Mouse (Mus musculus) embryonic facial prominence, embryonic 14.5 days (tissue): ENCODE measurements around the gene Lrrc29. TPM values are rescaled to one million over a fixed set of nuclear protein-coding genes. Genes with fewer than 3 reads are reported as not detected.

Source experiments
- ATAC-seq: fragments of 200-750 bp; cut with Nextera tagmentation; 2 replicates; pipeline ENCODE4 v1.8.0; 2017; ENCODE audit warnings: low read depth, moderate number of reproducible peaks, moderate TSS enrichment
- DNase-seq: peaks from one replicate; pipeline ENCODE4 v3.0.0-alpha.2; 2015; ENCODE audit warnings: low spot score
- H3K27ac ChIP-seq: fragments of 300-500 bp; sonication (generic); replicated peaks from 2 replicates; pipeline ENCODE4 v1.5.1; 2014; ENCODE audit warnings: low read depth, mild to moderate bottlenecking, low read length, moderate library complexity
- H3K27me3 ChIP-seq: fragments of 300-500 bp; sonication (generic); replicated peaks from 2 replicates; pipeline ENCODE4 v1.6.1; 2014; ENCODE audit warnings: low read length; ENCODE audit not compliant: control insufficient read depth, insufficient read depth
- H3K36me3 ChIP-seq: fragments of 300-500 bp; sonication (generic); 2 replicates; pipeline ENCODE4 v1.6.1; 2014; ENCODE audit warnings: low read length, mixed read lengths; ENCODE audit not compliant: control insufficient read depth, insufficient read depth
- H3K4me1 ChIP-seq: fragments of 300-500 bp; sonication (generic); 2 replicates; pipeline ENCODE4 v1.6.1; 2014; ENCODE audit warnings: antibody characterized with exemption, low read length; ENCODE audit not compliant: control insufficient read depth, insufficient read depth
- H3K4me2 ChIP-seq: fragments of 300-500 bp; sonication (generic); 2 replicates; pipeline ENCODE4 v1.6.1; 2014; ENCODE audit warnings: low read depth, mild to moderate bottlenecking, low read length, moderate library complexity, mixed read lengths
- H3K4me3 ChIP-seq: fragments of 300-500 bp; sonication (generic); 2 replicates; pipeline ENCODE4 v1.5.1; 2014; ENCODE audit warnings: low read depth, mild to moderate bottlenecking, low read length
- H3K9ac ChIP-seq: fragments of 300-500 bp; sonication (generic); 2 replicates; pipeline ENCODE4 v1.6.1; 2014; ENCODE audit warnings: low read depth, mild to moderate bottlenecking, low read length, moderate library complexity, mixed read lengths
- H3K9me3 ChIP-seq: fragments of 300-500 bp; sonication (generic); 2 replicates; pipeline ENCODE4 v1.6.1; 2016; ENCODE audit warnings: low read length; ENCODE audit not compliant: control insufficient read depth
- WGBS: fragments of 180-500 bp; shearing (Covaris S2); extraction: QIAGEN DNeasy Blood & Tissue Kit; methylation state at CpG from one replicate; pipeline ENCODE4 v1.1.7; 2014; 5-methylcytosine and 5-hydroxymethylcytosine counted together
- polyA plus RNA-seq: library from polyadenylated mRNA; unstranded; fragments of >200 nt; fragmentation: Nextera tagmentation; extraction: Ambion mirVana; gene quantifications from 2 replicates; pipeline ENCODE4 v1.2.1, GENCODE M21; 2014

Lrrc29 gene
- polyA plus RNA-seq, 1 experiment from 2014 or later: 1.4 TPM

- ATAC-seq: no peak
- Histone ChIP-seq H3K27me3 (no peaks in the 10 kb centered on the region), H3K27ac (no peak overlapping the region), H3K4me2 (no peak overlapping the region), H3K4me1 (peaks cover 3% of the 10 kb centered on the region; the same call in 1 of the 2 replicates), H3K9me3 (no peaks in the 10 kb centered on the region), H3K4me3 (no peak overlapping the region), H3K36me3 (peaks cover 29% of the 10 kb centered on the region), H3K9ac (no peak overlapping the region)
- WGBS: 89% methylated on average over 4 of the region's 4 CpGs
- DNase-seq: no peak
These were observed 2.9 kb downstream of the Lrrc29 start for GRCm38 (mm10) chr8:105323183-105323582.

DNA sequence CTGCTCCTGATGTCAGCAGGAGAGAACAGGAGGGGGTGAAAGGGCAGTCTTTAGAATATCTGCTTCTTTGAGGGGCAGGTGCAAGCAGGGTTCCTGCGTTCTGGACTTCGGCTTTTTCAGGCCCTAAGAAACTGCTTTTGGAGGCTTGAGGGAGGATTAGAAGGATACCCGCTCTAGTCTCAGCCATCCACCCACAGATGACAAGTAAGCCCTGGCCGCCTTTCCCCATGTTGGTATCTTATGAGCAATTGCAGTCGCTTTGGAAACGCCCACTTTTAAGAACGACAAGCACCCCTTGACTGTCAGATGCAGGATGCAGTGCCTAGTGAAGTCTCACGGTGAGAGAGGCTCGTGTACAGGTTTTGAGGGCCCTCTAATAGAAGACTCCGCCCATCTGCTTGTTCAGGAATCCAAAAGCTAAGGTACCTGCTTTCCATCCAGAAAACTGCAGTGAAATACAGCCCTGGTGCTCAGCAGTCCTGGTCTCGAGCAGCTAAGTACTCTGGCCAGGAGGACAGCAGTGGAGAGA, 7.4 kb downstream of the Lrrc29 start:
- Histone ChIP-seq H3K27me3 (no peaks in the 10 kb centered on the region), H3K4me1 (no peaks in the 10 kb centered on the region), H3K27ac (no peak overlapping the region), H3K9ac (no peak overlapping the region), H3K9me3 (no peaks in the 10 kb centered on the region), H3K4me3 (no peak overlapping the region), H3K36me3 (peaks cover 52% of the 10 kb centered on the region), H3K4me2 (no peak overlapping the region)
- no peak for ATAC-seq
- no peak for DNase-seq
- WGBS: 84% methylated on average over 11 of the region's 11 CpGs

DNA sequence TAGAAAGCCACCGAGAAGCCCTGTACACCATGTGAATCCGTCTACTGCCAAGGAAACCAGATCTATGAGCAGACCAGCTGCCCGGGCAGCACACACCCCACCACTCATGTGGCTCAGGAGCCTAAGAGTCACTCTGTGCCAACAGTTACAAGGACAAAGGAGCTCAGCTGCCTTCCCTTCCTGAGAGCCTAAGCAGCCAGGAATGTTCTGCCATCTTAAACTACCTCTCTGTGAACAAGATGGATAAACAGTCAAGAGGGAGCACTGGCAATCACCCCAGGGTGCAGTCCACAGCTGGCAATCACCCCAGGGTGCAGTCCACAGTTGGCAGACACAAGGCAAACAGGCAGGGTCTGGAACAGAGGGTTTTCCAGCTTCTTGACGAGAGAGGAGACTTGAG, 8.1 kb downstream of the Lrrc29 start:
- 87% methylated on average over 4 of the region's 4 CpGs for WGBS
- no peak overlapping the region for H3K27ac ChIP-seq
- H3K4me1 ChIP-seq: no peaks in the 10 kb centered on the region
- H3K9me3 ChIP-seq: no peaks in the 10 kb centered on the region
- no peaks in the 10 kb centered on the region for H3K27me3 ChIP-seq
- DNase-seq (no peak), ATAC-seq (no peak)
- no peak overlapping the region for H3K4me2 ChIP-seq
- no peak overlapping the region for H3K9ac ChIP-seq
- peaks cover 52% of the 10 kb centered on the region for H3K36me3 ChIP-seq
- H3K4me3 ChIP-seq: no peak overlapping the region

GRCm38 (mm10) chr8:105315073-105315769, 10.9 kb downstream of the Lrrc29 start:
- ATAC-seq: no peak
- Histone ChIP-seq H3K27ac (no peak overlapping the region), H3K4me1 (no peaks in the 10 kb centered on the region), H3K9me3 (no peaks in the 10 kb centered on the region), H3K9ac (no peak overlapping the region; the same call in 1 of the 2 replicates), H3K4me2 (no peak overlapping the region), H3K27me3 (no peaks in the 10 kb centered on the region), H3K4me3 (no peak overlapping the region), H3K36me3 (peaks cover 65% of the 10 kb centered on the region)
- no peak for DNase-seq
- 82% methylated on average over 18 of the region's 18 CpGs for WGBS

GRCm38 (mm10) chr8:105313622-105314402, 12.3 kb downstream of the Lrrc29 start:
- no peaks in the 10 kb centered on the region for H3K27me3 ChIP-seq
- H3K4me2 ChIP-seq: no peak overlapping the region
- WGBS: 87% methylated on average over 9 of the region's 9 CpGs
- H3K9ac ChIP-seq: no peak overlapping the region
- H3K36me3 ChIP-seq: peaks cover 76% of the 10 kb centered on the region
- DNase-seq (no peak), ATAC-seq (no peak)
- H3K9me3 ChIP-seq: no peaks in the 10 kb centered on the region
- H3K4me1 ChIP-seq: no peaks in the 10 kb centered on the region
- H3K27ac ChIP-seq: no peak overlapping the region
- H3K4me3 ChIP-seq: no peak overlapping the region

GRCm38 (mm10) chr8:105312891-105313481, 13.1 kb downstream of the Lrrc29 start:
- Histone ChIP-seq H3K27ac (no peak overlapping the region), H3K27me3 (no peaks in the 10 kb centered on the region), H3K9me3 (no peaks in the 10 kb centered on the region), H3K4me3 (no peak overlapping the region), H3K9ac (no peak overlapping the region), H3K36me3 (peaks cover 79% of the 10 kb centered on the region), H3K4me2 (no peak overlapping the region), H3K4me1 (no peaks in the 10 kb centered on the region)
- no peak for DNase-seq
- no peak for ATAC-seq
- WGBS: 84% methylated on average over 8 of the region's 8 CpGs

- Histone ChIP-seq H3K4me1 (no peaks in the 10 kb centered on the region), H3K4me3 (no peak overlapping the region), H3K9ac (no peak overlapping the region), H3K9me3 (no peaks in the 10 kb centered on the region), H3K27me3 (no peaks in the 10 kb centered on the region), H3K4me2 (no peak overlapping the region), H3K36me3 (peaks cover 87% of the 10 kb centered on the region), H3K27ac (no peak overlapping the region)
- DNase-seq (no peak), ATAC-seq (no peak)
- 82% methylated on average over 1 of the region's 1 CpGs for WGBS
These were observed 14.4 kb downstream of the Lrrc29 start for GRCm38 (mm10) chr8:105311718-105312117.

DNA sequence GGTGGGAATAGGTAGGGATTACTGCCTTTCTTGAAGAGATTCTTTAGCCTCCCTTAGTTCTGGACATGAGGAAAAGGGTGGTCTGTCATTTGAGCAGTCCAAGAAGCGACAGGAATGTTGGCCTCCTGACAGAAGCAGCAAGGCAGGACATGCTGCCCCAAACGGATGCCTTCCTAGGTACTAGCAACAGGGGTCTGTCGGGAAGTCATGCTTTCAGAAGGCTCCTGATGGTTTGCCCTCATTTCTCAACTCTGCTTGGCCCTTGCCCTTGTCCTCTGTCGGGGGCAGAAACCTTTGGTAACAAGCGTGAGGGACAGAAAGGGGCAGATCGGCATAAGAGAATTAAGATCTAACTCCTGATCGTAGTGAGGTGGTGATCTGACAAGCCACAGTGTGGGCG, 16.0 kb downstream of the Lrrc29 start:
- DNase-seq (no peak), ATAC-seq (no peak)
- Histone ChIP-seq H3K4me1 (peaks cover 7% of the 10 kb centered on the region), H3K4me3 (no peak overlapping the region), H3K9me3 (no peaks in the 10 kb centered on the region), H3K4me2 (no peak overlapping the region), H3K9ac (no peak overlapping the region), H3K36me3 (peaks cover 74% of the 10 kb centered on the region), H3K27ac (no peak overlapping the region), H3K27me3 (no peaks in the 10 kb centered on the region)
- 81% methylated on average over 8 of the region's 8 CpGs for WGBS
